ENCODE assay signal across 8 mouse cellular contexts in genomic region chr7:111082822-111083732, GRCm38 (mm10). TPM values are rescaled to one million over a fixed set of nuclear protein-coding genes. Genes with fewer than 3 reads are reported as not detected.
DNase-seq lines count a peak whose midpoint lies in the region; ATAC-seq and TF ChIP-seq lines count a peak whose summit lies in the region.

Gene Eif4g2, minus strand, starts transcription at chr7:111083030.

- H3K27ac ChIP-seq in cortical plate, adult 2 months (ENCODE audit: insufficient read depth, low read length) = peak within 1 kb of the TSS; percentile 99

- peaks cover 42% of the 10 kb centered on the region for H3K36me3 ChIP-seq in megakaryocyte, embryonic 14.5 days (replicated peaks; ENCODE audit: low read length)

- TF ChIP-seq CTCF in cortical plate, adult 2 months (IDR thresholded peaks at IDR 0.05; ENCODE audit: extremely low read depth, insufficient read depth, low read length) = no peak

- peak; percentile 91 for ATAC-seq in activated CD4-positive, CD25-positive, alpha-beta regulatory T cell, adult 4 months

- H3K4me1 ChIP-seq in cortical plate, adult 2 months (ENCODE audit: control insufficient read depth, insufficient read depth, low read length) = peaks cover 3% of the 10 kb centered on the region; the same call in 1 of the 2 replicates
- peaks cover 32% of the 10 kb centered on the region for H3K4me1 ChIP-seq in megakaryocyte, embryonic 14.5 days

- DNase-seq in gastrocnemius, adult 8-10 months (ENCODE audit: low spot score in 2 of 2) = peak; percentile 96 to 99
- peak; percentile 86 for DNase-seq in hindlimb bud, embryonic 11.5 days (ENCODE audit: extremely low spot score, low read depth, low spot score)
- peak; percentile 97 to 99 for DNase-seq in left cerebral cortex, adult 8-10 months (ENCODE audit: low spot score in 2 of 2)
- DNase-seq in right cerebral cortex, postnatal 10 days (ENCODE audit: low spot score in 2 of 2) = peak; percentile 99 to 100
- DNase-seq in urinary bladder, postnatal 25 days (ENCODE audit: low spot score) = peak; percentile 96

- TF ChIP-seq POLR2A in cortical plate, adult 2 months (IDR thresholded peaks at IDR 0.05; ENCODE audit: extremely low read depth, insufficient read depth, low read length) = peak; percentile 98

- no peaks in the 10 kb centered on the region for H3K9me3 ChIP-seq in megakaryocyte, embryonic 14.5 days

- no peaks in the 10 kb centered on the region for H3K27me3 ChIP-seq in megakaryocyte, embryonic 14.5 days (replicated peaks)

- H3K4me3 ChIP-seq in cortical plate, adult 2 months (ENCODE audit: insufficient read depth, low read length) = peak within 1 kb of the TSS; percentile 89
- H3K4me3 ChIP-seq in megakaryocyte, embryonic 14.5 days (replicated peaks) = peak within 1 kb of the TSS; percentile 97

RNA-seq across cellular contexts. Expression of gene Eif4g2, which starts in this region (rescaled TPM):
- 100 to 1,000 TPM; 799 to 823 TPM for polyA plus RNA-seq in activated CD4-positive, CD25-positive, alpha-beta regulatory T cell, adult 4 months (2017; shearing (Covaris generic))
- polyA plus RNA-seq in cortical plate, adult 2 months (2012; rRNA removed) = 233 and 242 TPM in 2 replicates
- 100 to 1,000 TPM; 685 to 750 (median 713) TPM for total RNA-seq in gastrocnemius, adult 8-10 months (2022)
- total RNA-seq in left cerebral cortex, adult 8-10 months (2022) = 100 to 1,000 TPM; 569 to 611 (median 588) TPM
- 352 and 517 TPM in 2 replicates for polyA plus RNA-seq in megakaryocyte, embryonic 14.5 days (2012; ENCODE audit: insufficient read depth, low replicate concordance)

Comparison
In these comparisons a context has a peak if more than half of its experiments do, and no peak if none do; other contexts are left out.
1. Peak in every context shown above with its lines: DNase-seq, ATAC-seq, H3K4me3 ChIP-seq and H3K27ac ChIP-seq.